Mouse (Mus musculus) limb, embryonic 14.5 days (tissue): ENCODE results near the gene C130026I21Rik. TPM values are rescaled to one million over a fixed set of nuclear protein-coding genes. Genes with fewer than 3 reads are reported as not detected.
"Not testable (repeated sequence)": the region's sequence is repeated elsewhere in the genome, so short reads cannot be mapped to it uniquely, and the experiment has no call there.

Experiments
- ATAC-seq: fragments of 200-750 bp; cut with Nextera tagmentation; 2 replicates; pipeline ENCODE4 v1.8.0; 2017; ENCODE audit warnings: low read depth, moderate number of reproducible peaks, moderate TSS enrichment; ENCODE audit not compliant: low FRiP score
- DNase-seq: peaks from one replicate; pipeline ENCODE4 v3.0.0-alpha.2; 2015; ENCODE audit warnings: low spot score
- H3K27ac ChIP-seq: fragments of 300-500 bp; sonication (generic); replicated peaks from 2 replicates; pipeline ENCODE4 v1.5.1; 2014; ENCODE audit warnings: low read depth, mild to moderate bottlenecking, low read length, moderate library complexity, mixed read lengths
- H3K27me3 ChIP-seq: fragments of 300-500 bp; sonication (generic); 2 replicates; pipeline ENCODE4 v1.6.1; 2014; ENCODE audit warnings: low read length, mixed read lengths; ENCODE audit not compliant: control insufficient read depth, insufficient read depth
- H3K36me3 ChIP-seq: fragments of 300-500 bp; sonication (generic); 2 replicates; pipeline ENCODE4 v1.6.1; 2014; ENCODE audit warnings: mild to moderate bottlenecking, low read length, moderate library complexity, mixed read lengths; ENCODE audit not compliant: control insufficient read depth, insufficient read depth
- H3K4me1 ChIP-seq: fragments of 300-500 bp; sonication (generic); 2 replicates; pipeline ENCODE4 v1.6.1; 2014; ENCODE audit warnings: antibody characterized with exemption, low read length, mixed read lengths; ENCODE audit not compliant: control insufficient read depth, insufficient read depth
- H3K4me2 ChIP-seq: fragments of 300-500 bp; sonication (generic); replicated peaks from 2 replicates; pipeline ENCODE4 v1.6.1; 2014; ENCODE audit warnings: low read depth, mild to moderate bottlenecking, low read length, moderate library complexity; ENCODE audit not compliant: severe bottlenecking
- H3K4me3 ChIP-seq: fragments of 300-500 bp; sonication (generic); replicated peaks from 2 replicates; pipeline ENCODE4 v1.5.1; 2014; ENCODE audit warnings: low read length
- H3K9ac ChIP-seq: fragments of 300-500 bp; sonication (generic); 2 replicates; pipeline ENCODE4 v1.6.1; 2014; ENCODE audit warnings: mild to moderate bottlenecking, low read depth, low read length, moderate library complexity; ENCODE audit not compliant: severe bottlenecking
- H3K9me3 ChIP-seq: fragments of 300-500 bp; sonication (generic); 2 replicates; pipeline ENCODE4 v1.6.1; 2016; ENCODE audit warnings: low read length; ENCODE audit not compliant: control insufficient read depth
- WGBS: fragments of 180-500 bp; shearing (Covaris S2); extraction: QIAGEN DNeasy Blood & Tissue Kit; methylation state at CpG from one replicate; pipeline ENCODE4 v1.1.7; 2014; 5-methylcytosine and 5-hydroxymethylcytosine counted together
- polyA plus RNA-seq, 2 experiments: library from polyadenylated mRNA; depleted of rRNA in 1 of 2; stranded (reverse) in 1 of 2; unstranded in 1 of 2; fragments of >200 nt; fragmentation: Nextera tagmentation in 1 of 2; extraction: Ambion mirVana in 1 of 2; gene quantifications; 2 replicates each; pipeline versions ENCODE4 v1.2.1 to v1.2.3; 2012 to 2014

The C130026I21Rik gene
- polyA plus RNA-seq, 2 experiments: 0.09 TPM; not detected in 1

- H3K36me3 ChIP-seq, H3K9ac ChIP-seq, H3K9me3 ChIP-seq, H3K27me3 ChIP-seq, ATAC-seq, H3K4me3 ChIP-seq, DNase-seq, H3K4me1 ChIP-seq, H3K4me2 ChIP-seq, H3K27ac ChIP-seq: not testable (repeated sequence)
- 73% methylated on average over 3 of the region's 4 CpGs for WGBS
These were observed 165.0 kb downstream of the C130026I21Rik start for GRCm38 (mm10) chr1:85105336-85105735.

GRCm38 (mm10) chr1:85101754-85102153 lies 168.6 kb downstream of the C130026I21Rik start:
- H3K27me3 ChIP-seq, ATAC-seq, DNase-seq, H3K9me3 ChIP-seq, H3K4me1 ChIP-seq, H3K9ac ChIP-seq, H3K27ac ChIP-seq, H3K36me3 ChIP-seq, H3K4me3 ChIP-seq, H3K4me2 ChIP-seq: not testable (repeated sequence)
- WGBS: 91% methylated on average over 4 of the region's 4 CpGs

- not testable (repeated sequence) for H3K9me3 ChIP-seq, H3K27ac ChIP-seq, H3K4me1 ChIP-seq, H3K36me3 ChIP-seq, H3K4me3 ChIP-seq, H3K4me2 ChIP-seq, DNase-seq, H3K9ac ChIP-seq, H3K27me3 ChIP-seq, ATAC-seq
- 69% methylated on average over 1 of the region's 1 CpGs for WGBS
These were observed 170.5 kb downstream of the C130026I21Rik start, which contains the start of gene Gm10553 for GRCm38 (mm10) chr1:85099864-85100263. Gene Gm10553, plus strand, starts transcription at chr1:85100164.

GRCm38 (mm10) chr1:85099081-85099480 lies 171.3 kb downstream of the C130026I21Rik start:
- not testable (repeated sequence) for H3K4me3 ChIP-seq, H3K36me3 ChIP-seq, H3K9me3 ChIP-seq, DNase-seq, H3K4me2 ChIP-seq, H3K27me3 ChIP-seq, H3K27ac ChIP-seq, H3K4me1 ChIP-seq, H3K9ac ChIP-seq, ATAC-seq
- 78% methylated on average over 7 of the region's 7 CpGs for WGBS

DNA sequence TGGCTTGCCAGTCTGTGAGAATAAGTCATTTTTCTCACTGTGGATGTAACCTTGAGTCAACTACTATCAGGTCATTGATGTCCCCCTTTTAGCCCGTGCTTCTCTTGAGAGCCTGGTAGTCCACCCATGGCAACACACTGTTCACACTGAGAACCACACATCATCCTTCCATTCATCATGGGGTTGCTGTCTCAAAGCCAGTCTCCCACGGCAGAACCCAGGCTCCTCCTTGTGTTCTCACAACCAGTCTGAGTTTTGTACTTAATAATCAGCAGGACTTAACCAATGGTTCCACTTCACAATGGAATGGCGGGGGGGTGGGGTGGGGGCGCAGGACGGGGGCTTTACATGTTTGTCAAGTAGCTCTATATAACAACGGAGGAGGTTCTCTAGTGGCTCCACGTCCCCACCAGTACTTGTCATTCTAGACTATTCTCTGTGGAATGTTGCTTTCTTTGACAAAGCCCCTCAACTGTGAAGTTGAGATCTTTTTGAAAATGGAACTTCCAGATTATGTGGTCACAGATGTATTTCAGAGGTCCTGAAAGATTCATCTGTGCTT lies 177.3 kb downstream of the C130026I21Rik start:
- not testable (repeated sequence) for H3K9ac ChIP-seq, H3K4me3 ChIP-seq, H3K36me3 ChIP-seq, H3K4me1 ChIP-seq, ATAC-seq, DNase-seq, H3K27me3 ChIP-seq, H3K27ac ChIP-seq, H3K9me3 ChIP-seq, H3K4me2 ChIP-seq
- WGBS: 82% methylated on average over 6 of the region's 7 CpGs

GRCm38 (mm10) chr1:85092169-85092568 lies 178.2 kb downstream of the C130026I21Rik start:
- not testable (repeated sequence) for ATAC-seq, H3K27ac ChIP-seq, H3K36me3 ChIP-seq, H3K4me1 ChIP-seq, H3K4me2 ChIP-seq, DNase-seq, H3K4me3 ChIP-seq, H3K27me3 ChIP-seq, H3K9ac ChIP-seq, H3K9me3 ChIP-seq
- 29% methylated on average over 1 of the region's 3 CpGs for WGBS

GRCm38 (mm10) chr1:85086211-85086610 lies 184.2 kb downstream of the C130026I21Rik start:
- not testable (repeated sequence) for H3K36me3 ChIP-seq, H3K27me3 ChIP-seq, H3K27ac ChIP-seq, DNase-seq, H3K4me1 ChIP-seq, H3K9me3 ChIP-seq, H3K4me2 ChIP-seq, H3K4me3 ChIP-seq, ATAC-seq, H3K9ac ChIP-seq
- WGBS: 83% methylated on average over 1 of the region's 1 CpGs

- WGBS: 55% methylated on average over 3 of the region's 3 CpGs
- not testable (repeated sequence) for H3K4me3 ChIP-seq, H3K9ac ChIP-seq, DNase-seq, H3K4me2 ChIP-seq, H3K36me3 ChIP-seq, ATAC-seq, H3K27ac ChIP-seq, H3K27me3 ChIP-seq, H3K4me1 ChIP-seq, H3K9me3 ChIP-seq
These were observed 185.6 kb downstream of the C130026I21Rik start for GRCm38 (mm10) chr1:85084803-85085202.
